Comparison of ENCODE assay signal across 8 mouse cellular contexts in genomic region chr17:79663393-79664105, GRCm38 (mm10). TPM values are rescaled to one million over a fixed set of nuclear protein-coding genes. Genes with fewer than 3 reads are reported as not detected.
A peak's percentile ranks its signal among the peaks of the same experiment; 100 is the strongest.
DNase-seq lines count a peak whose midpoint lies in the region; ATAC-seq and TF ChIP-seq lines count a peak whose summit lies in the region.

No protein-coding gene starts in this region.

- no peak for ATAC-seq in CD4-positive, CD25-positive, alpha-beta regulatory T cell, adult 4 months
- ATAC-seq in activated CD4-positive, CD25-positive, alpha-beta regulatory T cell, adult 4 months: no peak

- peak; percentile 68 for DNase-seq in CD4-positive, CD25-positive, alpha-beta regulatory T cell, adult 2 months (ENCODE audit: low read depth, low spot score)
- peak; percentile 11 for DNase-seq in layer of hippocampus, adult 9-10 months (ENCODE audit: low spot score)
- no peak for DNase-seq in layer of hippocampus, adult 9-11 months
- DNase-seq in left cerebral cortex, postnatal 14 days (ENCODE audit: low spot score in 2 of 2): peak; percentile 51 to 76
- no peak for DNase-seq in spleen, postnatal 36 days (ENCODE audit: low spot score in 2 of 2)

- intact Hi-C loops in left cerebral cortex, postnatal 14 days (cut with DNase I): no loop called here

- no peak for TF ChIP-seq POLR2A in bone marrow macrophage, adult 2 months (IDR thresholded peaks at IDR 0.05; ENCODE audit: borderline replicate concordance, low read depth, low read length)

- peaks cover 32% of the 10 kb centered on the region for H3K4me1 ChIP-seq in bone marrow macrophage, adult 2 months (ENCODE audit: control insufficient read depth, insufficient read depth, low read length)

- no peak for TF ChIP-seq CTCF in bone marrow macrophage, adult 2 months (IDR thresholded peaks at IDR 0.05; ENCODE audit: low read depth, low read length)

- no peak overlapping the region for H3K4me3 ChIP-seq in bone marrow macrophage, adult 2 months (ENCODE audit: insufficient read depth, low read length)

- H3K27ac ChIP-seq in bone marrow macrophage, adult 2 months (ENCODE audit: insufficient read depth, low read depth, low read length): peak overlapping the region; percentile 72

RNA-seq across cellular contexts. Expression of gene Cyp1b1, which starts 51.3 kb away (rescaled TPM):
- not detected for polyA plus RNA-seq in CD4-positive, CD25-positive, alpha-beta regulatory T cell, adult 4 months (2017; shearing (Covaris generic))
- 2.6 and 2.8 TPM in 2 replicates for polyA plus RNA-seq in bone marrow macrophage, adult 2 months (2012; ENCODE audit: insufficient read depth, insufficient read length, missing spikeins)
- 1 to 10 TPM; 3.3 to 4.2 TPM for total RNA-seq in left cerebral cortex, postnatal 14 days (2021)
- polyA plus RNA-seq in activated CD4-positive, CD25-positive, alpha-beta regulatory T cell, adult 4 months (2017; shearing (Covaris generic)): not detected

RNA-seq across cellular contexts. Expression of gene Rmdn2, which starts 51.9 kb away (rescaled TPM):
- 1 to 10 TPM; 3.1 to 5.6 TPM for polyA plus RNA-seq in CD4-positive, CD25-positive, alpha-beta regulatory T cell, adult 4 months (2017; shearing (Covaris generic))
- polyA plus RNA-seq in bone marrow macrophage, adult 2 months (2012; ENCODE audit: insufficient read depth, insufficient read length, missing spikeins): 5.5 and 7.3 TPM in 2 replicates
- 10 to 100 TPM; 11.3 to 12.9 TPM for total RNA-seq in left cerebral cortex, postnatal 14 days (2021)
- polyA plus RNA-seq in activated CD4-positive, CD25-positive, alpha-beta regulatory T cell, adult 4 months (2017; shearing (Covaris generic)): 1 to 10 TPM; 4.9 to 7.3 TPM

Comparison
In these comparisons a context has a peak if more than half of its experiments do, and no peak if none do; other contexts are left out.
1. DNase-seq: peak in CD4-positive, CD25-positive, alpha-beta regulatory T cell, adult 2 months (single experiment), layer of hippocampus, adult 9-10 months (single experiment) and left cerebral cortex, postnatal 14 days (2 of 2); none in layer of hippocampus, adult 9-11 months (single experiment) and spleen, postnatal 36 days (0 of 2).